Mouse (Mus musculus) stomach, embryonic 14.5 days (tissue): ENCODE measurements around the gene Gm10295. TPM values are rescaled to one million over a fixed set of nuclear protein-coding genes. Genes with fewer than 3 reads are reported as not detected.
A peak's percentile ranks its signal among the peaks of the same experiment; 100 is the strongest.

ENCODE experiments used
- ATAC-seq: fragments of 200-750 bp; cut with Nextera tagmentation; 2 replicates; pipeline ENCODE4 v1.8.0; 2017; ENCODE audit warnings: low read depth, moderate TSS enrichment; ENCODE audit not compliant: insufficient number of reproducible peaks, insufficient read depth, low FRiP score
- H3K27ac ChIP-seq: fragments of 300-500 bp; sonication (generic); 2 replicates; pipeline ENCODE4 v1.5.1; 2014; ENCODE audit warnings: mild to moderate bottlenecking, low read length, moderate library complexity, mixed read lengths
- H3K27me3 ChIP-seq: fragments of 300-500 bp; sonication (generic); 2 replicates; pipeline ENCODE4 v1.6.1; 2014; ENCODE audit warnings: low read length, control low read depth, mixed read lengths; ENCODE audit not compliant: control insufficient read depth, insufficient read depth
- H3K36me3 ChIP-seq: fragments of 300-500 bp; sonication (generic); 2 replicates; pipeline ENCODE4 v1.6.1; 2014; ENCODE audit warnings: mild to moderate bottlenecking, control low read depth, low read length, moderate library complexity, mixed read lengths; ENCODE audit not compliant: control insufficient read depth, insufficient read depth
- H3K4me1 ChIP-seq: fragments of 300-500 bp; sonication (generic); 2 replicates; pipeline ENCODE4 v1.6.1; 2014; ENCODE audit warnings: low read length, control low read depth, mixed read lengths; ENCODE audit not compliant: control insufficient read depth, insufficient read depth
- H3K4me2 ChIP-seq: fragments of 300-500 bp; sonication (generic); replicated peaks from 2 replicates; pipeline ENCODE4 v1.6.1; 2014; ENCODE audit warnings: low read depth, low read length, control low read depth
- H3K4me3 ChIP-seq: fragments of 300-500 bp; sonication (generic); 2 replicates; pipeline ENCODE4 v1.5.1; 2014; ENCODE audit warnings: low read depth, low read length, control low read depth
- H3K9ac ChIP-seq: fragments of 300-500 bp; sonication (generic); replicated peaks from 2 replicates; pipeline ENCODE4 v1.6.1; 2014; ENCODE audit warnings: low read depth, mild to moderate bottlenecking, control low read depth, low read length, moderate library complexity, mixed read lengths
- H3K9me3 ChIP-seq: fragments of 300-500 bp; sonication (generic); 2 replicates; pipeline ENCODE4 v1.6.1; 2016; ENCODE audit warnings: low read depth, low read length, control low read depth; ENCODE audit not compliant: control insufficient read depth
- WGBS: fragments of 180-500 bp; shearing (Covaris S2); extraction: QIAGEN DNeasy Blood & Tissue Kit; methylation state at CpG from one replicate; pipeline ENCODE4 v1.1.7; 2014; 5-methylcytosine and 5-hydroxymethylcytosine counted together
- polyA plus RNA-seq: library from polyadenylated mRNA; unstranded; fragments of >200 nt; fragmentation: Nextera tagmentation; extraction: Ambion mirVana; gene quantifications from 2 replicates; pipeline ENCODE4 v1.2.1, GENCODE M21; 2014

Gene Gm10295
- polyA plus RNA-seq, 1 experiment from 2014 or later = not detected

- Histone ChIP-seq H3K9me3 (no peaks in the 10 kb centered on the region), H3K27me3 (no peaks in the 10 kb centered on the region), H3K4me1 (0 out of 2 replicates have a peak, but pooled peaks cover 7% of the 10 kb centered on the region), H3K4me3 (no peak overlapping the region), H3K9ac (no peak overlapping the region), H3K36me3 (no peaks in the 10 kb centered on the region), H3K27ac (no peak overlapping the region), H3K4me2 (no peak overlapping the region)
- 59% methylated on average over 3 of the region's 3 CpGs for WGBS
- ATAC-seq = no peak
Observed at GRCm38 (mm10) chr7:71312375-71312774, 38.9 kb downstream of the Gm10295 start.

DNA sequence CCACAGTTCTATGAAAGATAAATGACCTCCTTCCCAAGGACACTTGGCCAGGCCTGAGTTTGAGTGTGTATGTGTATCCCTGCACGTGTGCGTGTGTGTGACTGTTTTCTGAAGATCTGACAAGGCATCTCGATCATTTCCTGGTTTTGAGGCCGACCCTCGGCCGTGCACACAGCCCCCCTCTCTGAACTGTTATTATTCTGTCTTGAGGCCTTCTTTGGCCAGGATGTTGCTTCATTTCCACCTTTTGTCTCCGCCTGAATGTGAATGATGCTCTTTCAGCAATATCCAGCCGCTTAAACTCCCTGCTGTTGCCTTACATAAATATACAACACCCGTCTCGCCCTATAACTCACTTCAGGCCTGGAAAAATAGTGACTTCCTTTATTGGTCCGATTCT, 39.9 kb downstream of the Gm10295 start:
- 0 out of 2 replicates have a peak, but pooled peaks have one; percentile 33 for ATAC-seq
- WGBS = 31% methylated on average over 11 of the region's 11 CpGs
- Histone ChIP-seq H3K4me2 (no peak overlapping the region), H3K27me3 (no peaks in the 10 kb centered on the region), H3K36me3 (no peaks in the 10 kb centered on the region), H3K27ac (no peak overlapping the region), H3K9ac (no peak overlapping the region), H3K9me3 (no peaks in the 10 kb centered on the region), H3K4me1 (0 out of 2 replicates have a peak, but pooled peaks cover 7% of the 10 kb centered on the region), H3K4me3 (no peak overlapping the region)

GRCm38 (mm10) chr7:71308051-71308450, 43.2 kb downstream of the Gm10295 start:
- Histone ChIP-seq H3K27ac (no peak overlapping the region), H3K4me1 (0 out of 2 replicates have a peak, but pooled peaks cover 5% of the 10 kb centered on the region), H3K36me3 (no peaks in the 10 kb centered on the region), H3K9ac (no peak overlapping the region), H3K4me3 (no peak overlapping the region), H3K9me3 (no peaks in the 10 kb centered on the region), H3K4me2 (no peak overlapping the region), H3K27me3 (no peaks in the 10 kb centered on the region)
- WGBS = 49% methylated on average over 8 of the region's 8 CpGs
- ATAC-seq = no peak

- WGBS = 73% methylated on average over 4 of the region's 4 CpGs
- H3K27ac ChIP-seq = no peak overlapping the region
- H3K27me3 ChIP-seq = no peaks in the 10 kb centered on the region
- ATAC-seq = no peak
- H3K4me2 ChIP-seq = no peak overlapping the region
- no peaks in the 10 kb centered on the region for H3K4me1 ChIP-seq
- no peak overlapping the region for H3K9ac ChIP-seq
- H3K4me3 ChIP-seq = no peak overlapping the region
- no peaks in the 10 kb centered on the region for H3K36me3 ChIP-seq
- H3K9me3 ChIP-seq = no peaks in the 10 kb centered on the region
Observed at GRCm38 (mm10) chr7:71302714-71303113, 48.6 kb downstream of the Gm10295 start.
